Mouse (Mus musculus): ENCODE results near the gene Phactr1. TPM values are rescaled to one million over a fixed set of nuclear protein-coding genes. Genes with fewer than 3 reads are reported as not detected.

The Phactr1 gene
- total RNA-seq, 1 experiment = 1.2 TPM

GRCm38 (mm10) chr13:42720135-42720534 lies 39.7 kb downstream of the Phactr1 start:
- Histone ChIP-seq H3K9ac (ENCODE audit: insufficient read depth, low read depth, low read length, poor library complexity, severe bottlenecking) (no peak overlapping the region), H3K27ac (ENCODE audit: insufficient read depth, low read depth, low read length, poor library complexity, severe bottlenecking) (no peak overlapping the region), H3K4me3 (ENCODE audit: insufficient read depth in 1 of 2, low read depth in 1 of 2, low read length in 2 of 2, poor library complexity in 1 of 2, severe bottlenecking in 1 of 2) (no peak overlapping the region), H3K4me1 (ENCODE audit: control insufficient read depth in 2 of 2, insufficient read depth in 2 of 2, low read length in 2 of 2, poor library complexity in 1 of 2) (peaks cover 2 to 6% of the 10 kb centered on the region in 2 experiments; a peak in 1 of 4 replicates), H3K36me3 (ENCODE audit: control insufficient read depth, insufficient read depth, low read length, poor library complexity, severe bottlenecking) (no peaks in the 10 kb centered on the region), H3K9me3 (ENCODE audit: control insufficient read depth, insufficient read depth, low read depth, low read length) (no peaks in the 10 kb centered on the region)
- no peak for DNase-seq (ENCODE audit: low read depth, low spot score)
- no peak for TF ChIP-seq HCFC1 (IDR thresholded peaks at IDR 0.05; ENCODE audit: borderline replicate concordance, insufficient read depth, low read length)
- no peak for TF ChIP-seq CHD2 (IDR thresholded peaks at IDR 0.05; ENCODE audit: low read depth, low read length)
- in situ Hi-C loops (cut with MboI; ENCODE audit: low sequenced_read_pairs in 2 of 2, unreplicated experiment in 2 of 2) = no loop called here

GRCm38 (mm10) chr13:42720648-42721047 lies 40.2 kb downstream of the Phactr1 start:
- no peak for TF ChIP-seq HCFC1 (IDR thresholded peaks at IDR 0.05; ENCODE audit: borderline replicate concordance, insufficient read depth, low read length)
- no peak for TF ChIP-seq CHD2 (IDR thresholded peaks at IDR 0.05; ENCODE audit: low read depth, low read length)
- TF ChIP-seq ZC3H11A (IDR thresholded peaks at IDR 0.05; ENCODE audit: borderline replicate concordance, low read depth, low read length) = no peak
- in situ Hi-C loops (cut with MboI; ENCODE audit: low sequenced_read_pairs in 2 of 2, unreplicated experiment in 2 of 2) = no loop called here
- H3K36me3 ChIP-seq (ENCODE audit: control insufficient read depth, insufficient read depth, low read length, poor library complexity, severe bottlenecking) = no peaks in the 10 kb centered on the region
- no peak overlapping the region for H3K9ac ChIP-seq (ENCODE audit: insufficient read depth, low read depth, low read length, poor library complexity, severe bottlenecking)
- no peaks in the 10 kb centered on the region for H3K9me3 ChIP-seq (ENCODE audit: control insufficient read depth, insufficient read depth, low read depth, low read length)
- H3K27ac ChIP-seq (ENCODE audit: insufficient read depth, low read depth, low read length, poor library complexity, severe bottlenecking) = no peak overlapping the region
- no peak overlapping the region for H3K4me3 ChIP-seq (ENCODE audit: insufficient read depth in 1 of 2, low read depth in 1 of 2, low read length in 2 of 2, poor library complexity in 1 of 2, severe bottlenecking in 1 of 2)
- H3K4me1 ChIP-seq (ENCODE audit: control insufficient read depth in 2 of 2, insufficient read depth in 2 of 2, low read length in 2 of 2, poor library complexity in 1 of 2) = peaks cover 2 to 6% of the 10 kb centered on the region in 2 experiments; a peak in 1 of 4 replicates
- DNase-seq (ENCODE audit: low read depth, low spot score) = no peak

GRCm38 (mm10) chr13:42724011-42724410 lies 43.6 kb downstream of the Phactr1 start:
- TF ChIP-seq ZC3H11A (IDR thresholded peaks at IDR 0.05; ENCODE audit: borderline replicate concordance, low read depth, low read length) (no peak), ZNF384 (IDR thresholded peaks at IDR 0.05; ENCODE audit: low read depth, low read length) (no peak), MAFK (IDR thresholded peaks at IDR 0.05; ENCODE audit: insufficient read depth, low read depth, low read length) (no peak), HCFC1 (IDR thresholded peaks at IDR 0.05; ENCODE audit: borderline replicate concordance, insufficient read depth, low read length) (no peak), CHD2 (IDR thresholded peaks at IDR 0.05; ENCODE audit: low read depth, low read length) (no peak)
- H3K9ac ChIP-seq (ENCODE audit: insufficient read depth, low read depth, low read length, poor library complexity, severe bottlenecking) = no peak overlapping the region
- H3K4me3 ChIP-seq (ENCODE audit: insufficient read depth in 1 of 2, low read depth in 1 of 2, low read length in 2 of 2, poor library complexity in 1 of 2, severe bottlenecking in 1 of 2) = no peak overlapping the region
- DNase-seq (ENCODE audit: low read depth, low spot score) = no peak
- in situ Hi-C loops (cut with MboI; ENCODE audit: low sequenced_read_pairs in 2 of 2, unreplicated experiment in 2 of 2) = no loop called here
- no peak overlapping the region for H3K27ac ChIP-seq (ENCODE audit: insufficient read depth, low read depth, low read length, poor library complexity, severe bottlenecking)
- no peaks in the 10 kb centered on the region for H3K36me3 ChIP-seq (ENCODE audit: control insufficient read depth, insufficient read depth, low read length, poor library complexity, severe bottlenecking)
- H3K9me3 ChIP-seq (ENCODE audit: control insufficient read depth, insufficient read depth, low read depth, low read length) = no peaks in the 10 kb centered on the region
- H3K4me1 ChIP-seq (ENCODE audit: control insufficient read depth in 2 of 2, insufficient read depth in 2 of 2, low read length in 2 of 2, poor library complexity in 1 of 2) = peaks cover 2 to 6% of the 10 kb centered on the region in 2 experiments; a peak in 1 of 4 replicates

GRCm38 (mm10) chr13:42725709-42726231 lies 45.3 kb downstream of the Phactr1 start:
- Histone ChIP-seq H3K9ac (ENCODE audit: insufficient read depth, low read depth, low read length, poor library complexity, severe bottlenecking) (no peak overlapping the region), H3K9me3 (ENCODE audit: control insufficient read depth, insufficient read depth, low read depth, low read length) (no peaks in the 10 kb centered on the region), H3K4me3 (ENCODE audit: insufficient read depth in 1 of 2, low read depth in 1 of 2, low read length in 2 of 2, poor library complexity in 1 of 2, severe bottlenecking in 1 of 2) (no peak overlapping the region), H3K36me3 (ENCODE audit: control insufficient read depth, insufficient read depth, low read length, poor library complexity, severe bottlenecking) (no peaks in the 10 kb centered on the region), H3K27ac (ENCODE audit: insufficient read depth, low read depth, low read length, poor library complexity, severe bottlenecking) (no peak overlapping the region), H3K4me1 (ENCODE audit: control insufficient read depth in 2 of 2, insufficient read depth in 2 of 2, low read length in 2 of 2, poor library complexity in 1 of 2) (0 out of 4 replicates have a peak, but pooled peaks cover 0 to under 1% of the 10 kb centered on the region in 2 experiments)
- in situ Hi-C loops (cut with MboI; ENCODE audit: low sequenced_read_pairs in 2 of 2, unreplicated experiment in 2 of 2) = no loop called here
- TF ChIP-seq ZC3H11A (IDR thresholded peaks at IDR 0.05; ENCODE audit: borderline replicate concordance, low read depth, low read length) (no peak), HCFC1 (IDR thresholded peaks at IDR 0.05; ENCODE audit: borderline replicate concordance, insufficient read depth, low read length) (no peak), MAFK (IDR thresholded peaks at IDR 0.05; ENCODE audit: insufficient read depth, low read depth, low read length) (no peak), CHD2 (IDR thresholded peaks at IDR 0.05; ENCODE audit: low read depth, low read length) (no peak), ZNF384 (IDR thresholded peaks at IDR 0.05; ENCODE audit: low read depth, low read length) (no peak)
- DNase-seq (ENCODE audit: low read depth, low spot score) = no peak

GRCm38 (mm10) chr13:42737486-42737885 lies 57.1 kb downstream of the Phactr1 start:
- Histone ChIP-seq H3K4me1 (ENCODE audit: control insufficient read depth in 2 of 2, insufficient read depth in 2 of 2, low read length in 2 of 2, poor library complexity in 1 of 2) (no peaks in the 10 kb centered on the region), H3K36me3 (ENCODE audit: control insufficient read depth, insufficient read depth, low read length, poor library complexity, severe bottlenecking) (no peaks in the 10 kb centered on the region), H3K4me3 (ENCODE audit: insufficient read depth in 1 of 2, low read depth in 1 of 2, low read length in 2 of 2, poor library complexity in 1 of 2, severe bottlenecking in 1 of 2) (no peak overlapping the region), H3K9me3 (ENCODE audit: control insufficient read depth, insufficient read depth, low read depth, low read length) (no peaks in the 10 kb centered on the region), H3K27ac (ENCODE audit: insufficient read depth, low read depth, low read length, poor library complexity, severe bottlenecking) (no peak overlapping the region), H3K9ac (ENCODE audit: insufficient read depth, low read depth, low read length, poor library complexity, severe bottlenecking) (no peak overlapping the region)
- DNase-seq (ENCODE audit: low read depth, low spot score) = no peak
- TF ChIP-seq CHD2 (IDR thresholded peaks at IDR 0.05; ENCODE audit: low read depth, low read length) (no peak), ZNF384 (IDR thresholded peaks at IDR 0.05; ENCODE audit: low read depth, low read length) (no peak), ZC3H11A (IDR thresholded peaks at IDR 0.05; ENCODE audit: borderline replicate concordance, low read depth, low read length) (no peak), MAFK (IDR thresholded peaks at IDR 0.05; ENCODE audit: insufficient read depth, low read depth, low read length) (no peak), HCFC1 (IDR thresholded peaks at IDR 0.05; ENCODE audit: borderline replicate concordance, insufficient read depth, low read length) (no peak)
- in situ Hi-C loops (cut with MboI; ENCODE audit: low sequenced_read_pairs in 2 of 2, unreplicated experiment in 2 of 2) = no loop called here
